Mouse (Mus musculus) common myeloid progenitor, adult 5-6 weeks (primary cell): ENCODE measurements around the gene Tspan2. TPM values are rescaled to one million over a fixed set of nuclear protein-coding genes. Genes with fewer than 3 reads are reported as not detected.

Source experiments
- ATAC-seq: replicated peaks from 2 replicates; pipeline ENCODE4 v1.8.0; 2016; ENCODE audit warnings: low read depth, mild to moderate bottlenecking, moderate TSS enrichment, inconsistent platforms; ENCODE audit not compliant: poor library complexity, severe bottlenecking
- total RNA-seq: library from RNA; stranded (forward); fragments of 200-1000, 187-1606 nt; gene quantifications from 2 replicates; pipeline ENCODE4 v1.2.3, GENCODE M21; 2017

The Tspan2 gene
- 14.6 and 21.8 TPM in 2 replicates for total RNA-seq

DNA sequence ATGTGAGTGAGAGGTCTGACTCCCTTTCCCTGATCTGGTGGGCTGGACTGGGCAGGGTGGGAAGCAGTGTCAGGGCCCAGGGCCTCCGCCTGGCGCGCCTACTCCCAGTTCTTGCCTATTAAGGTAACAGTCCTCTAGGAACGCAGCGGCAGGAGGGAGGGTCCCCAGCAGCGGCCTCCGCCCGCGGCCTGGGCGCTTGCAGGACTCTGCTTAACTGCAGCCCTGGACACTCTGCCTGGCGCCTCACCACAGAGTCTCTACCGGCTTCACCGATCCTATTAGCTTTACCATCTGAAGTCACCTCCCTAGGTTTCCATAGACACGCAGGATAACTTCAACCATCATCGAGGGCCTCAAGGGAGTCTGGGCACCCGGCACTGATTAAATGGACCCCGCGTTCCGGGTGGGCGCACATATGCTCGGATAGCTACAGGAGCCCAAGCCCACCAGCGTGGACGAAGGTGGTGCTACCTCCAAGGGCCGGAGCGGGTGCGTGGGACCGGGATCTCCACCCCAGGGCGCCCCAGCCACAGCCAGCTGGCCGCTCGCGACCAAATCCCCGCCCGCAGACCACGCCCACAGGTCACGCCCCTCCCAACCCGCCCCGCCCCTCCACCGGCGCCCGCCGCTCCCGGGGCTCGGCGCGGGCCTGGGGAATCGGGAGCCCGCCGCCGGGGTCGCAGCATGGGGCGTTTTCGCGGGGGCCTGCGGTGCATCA is at the start of gene Tspan2:
TSS of gene Tspan2 (plus strand) at position 217 of the 718 bp plus-strand sequence.
- ATAC-seq = peak; percentile 14; the same call in 1 of the 2 replicates

DNA sequence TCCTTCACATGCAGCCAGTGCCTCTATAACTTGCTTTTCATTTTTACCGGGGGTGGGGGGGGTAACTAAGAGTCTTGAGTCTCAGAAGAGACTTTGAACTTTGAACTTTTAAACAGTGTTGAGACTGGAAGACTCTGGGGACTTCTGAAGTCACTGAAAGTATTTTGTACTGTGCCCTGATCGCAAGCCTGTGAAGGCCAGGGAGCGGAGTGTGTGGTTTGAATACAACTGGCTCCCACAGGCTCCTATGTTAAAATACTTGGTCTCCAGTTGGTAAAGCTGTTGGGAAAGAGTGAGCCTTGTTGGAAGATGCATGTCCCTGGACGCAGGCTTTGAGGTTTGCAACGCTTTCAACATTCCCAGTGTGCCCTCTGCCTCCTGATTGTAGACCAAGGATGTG is 47.5 kb upstream of the Tspan2 start:
- ATAC-seq = no peak

- no peak for ATAC-seq
These were observed 46.5 kb upstream of the Tspan2 start for GRCm38 (mm10) chr3:102687852-102688251.

- ATAC-seq = peak; percentile 88
These were observed 42.4 kb upstream of the Tspan2 start for GRCm38 (mm10) chr3:102691802-102692484.

- ATAC-seq = no peak
These were observed 41.5 kb upstream of the Tspan2 start for GRCm38 (mm10) chr3:102692758-102693325.

DNA sequence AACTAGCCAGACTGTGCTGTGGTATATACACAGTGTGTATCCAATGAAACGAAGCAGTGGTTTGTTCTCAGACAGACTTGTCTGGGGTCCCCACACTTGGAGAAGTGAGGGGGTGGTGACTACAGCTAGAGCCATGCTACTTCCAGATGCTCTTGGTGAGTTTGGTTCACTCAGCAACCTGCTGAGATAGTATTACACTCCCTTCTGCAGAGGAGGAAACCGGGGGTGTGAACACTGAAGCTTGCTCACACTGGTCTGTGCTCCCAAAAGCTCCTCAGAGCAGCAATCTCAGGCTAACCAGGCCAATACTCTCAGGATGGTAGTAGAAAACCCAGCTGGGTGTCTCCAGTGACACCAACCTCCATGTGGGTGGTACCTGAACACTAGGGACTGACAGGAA is 36.2 kb upstream of the Tspan2 start:
- ATAC-seq = no peak

DNA sequence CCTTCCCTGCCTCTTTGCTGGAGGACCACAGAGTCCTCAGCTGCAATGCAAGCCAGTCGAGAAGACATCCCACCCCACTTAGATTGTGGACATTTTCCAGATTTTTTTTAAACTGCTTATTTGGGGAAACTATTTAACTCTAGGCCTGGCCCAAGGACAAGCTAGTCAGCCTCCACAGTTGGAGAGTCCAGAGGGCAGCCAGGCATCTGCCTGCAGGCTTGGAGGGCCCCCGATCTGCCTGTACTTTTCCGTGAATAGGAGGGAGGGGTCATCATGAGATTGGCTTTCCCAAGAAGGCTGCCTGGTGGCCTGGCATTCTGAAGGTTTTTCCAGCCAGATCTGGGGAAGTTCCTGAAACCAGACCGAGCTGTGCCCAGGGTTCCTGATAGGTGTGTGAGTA is 33.0 kb upstream of the Tspan2 start:
- no peak for ATAC-seq

DNA sequence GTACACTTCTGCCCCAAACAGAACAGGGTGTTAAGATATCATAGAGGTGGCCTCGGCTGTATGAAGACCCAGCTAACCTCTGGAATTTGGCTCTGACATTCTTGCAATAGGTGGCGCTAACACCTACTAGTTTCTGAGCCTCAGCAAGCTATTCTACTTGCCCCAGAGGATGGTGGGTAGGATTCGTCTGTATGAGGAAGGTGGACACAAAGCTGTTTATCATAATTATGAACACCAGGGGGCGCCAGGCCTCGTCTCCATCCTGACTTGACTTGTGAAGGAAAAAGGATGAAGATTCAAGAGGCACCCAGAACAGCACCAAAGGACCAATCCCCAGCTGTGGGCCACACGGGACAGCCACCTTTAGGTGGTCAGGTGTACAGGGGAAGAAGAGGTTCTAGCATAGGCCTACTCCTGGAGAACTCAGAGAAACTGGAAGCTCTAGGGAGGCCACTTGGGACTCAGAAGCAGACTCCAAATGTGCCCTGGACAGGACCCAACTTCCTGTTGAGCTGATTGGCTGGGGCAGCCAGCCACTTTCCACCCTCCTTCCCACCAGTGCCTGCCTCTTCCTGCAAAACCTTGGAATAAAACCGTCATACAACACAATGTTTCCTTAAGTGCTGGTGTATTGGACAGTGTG is 32.3 kb upstream of the Tspan2 start:
- peak; percentile 98 for ATAC-seq

- no peak for ATAC-seq
These were observed 30.3 kb upstream of the Tspan2 start for GRCm38 (mm10) chr3:102704001-102704401.

DNA sequence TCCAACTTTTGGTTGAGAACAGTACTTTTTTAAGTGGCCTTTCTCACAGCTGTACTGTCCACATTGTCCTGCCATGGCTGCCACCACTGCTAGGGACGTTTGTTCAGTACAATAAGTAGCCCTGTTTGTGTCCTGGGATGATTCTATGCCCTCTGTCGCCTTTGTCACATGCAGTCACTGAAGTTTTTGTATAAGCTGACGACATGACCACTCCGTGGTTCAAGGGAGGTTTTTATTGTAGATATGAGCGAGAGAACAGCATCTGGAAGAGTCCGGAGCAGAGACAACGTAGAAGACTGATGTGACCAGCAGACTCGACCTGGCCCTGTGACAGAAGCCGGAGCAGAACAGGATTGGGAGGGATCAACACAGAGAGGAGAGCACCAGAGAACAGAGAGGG is 25.7 kb upstream of the Tspan2 start:
- no peak for ATAC-seq

DNA sequence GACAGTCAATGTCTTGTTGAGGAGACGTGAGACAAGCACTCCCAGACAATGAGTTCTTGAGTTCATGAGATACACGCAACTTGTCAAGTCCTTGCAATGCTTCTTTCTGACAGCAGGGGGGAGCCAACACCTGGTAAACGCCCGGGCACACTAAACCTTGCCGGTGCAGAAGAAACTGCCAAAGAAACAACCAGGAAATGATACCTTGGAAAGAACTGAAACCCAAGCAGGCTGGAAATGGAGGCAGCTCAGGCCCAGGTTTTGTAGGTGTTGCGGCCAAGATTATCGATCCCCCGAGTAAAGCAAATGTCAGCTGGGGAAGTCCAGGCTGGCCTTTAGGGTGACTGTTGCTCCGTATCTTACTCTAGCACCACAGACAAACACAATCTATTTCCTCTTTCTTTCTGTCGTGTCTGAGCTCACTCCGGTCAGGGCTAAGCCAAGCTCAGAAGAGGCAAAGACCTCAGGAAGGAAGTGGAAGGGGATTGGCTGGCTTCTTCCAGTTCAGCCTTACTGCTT is 19.2 kb upstream of the Tspan2 start:
- ATAC-seq = peak; percentile 93

GRCm38 (mm10) chr3:102715839-102716238 is 18.5 kb upstream of the Tspan2 start:
- ATAC-seq = peak; percentile 30

GRCm38 (mm10) chr3:102717586-102718285 is 16.6 kb upstream of the Tspan2 start:
- ATAC-seq = no peak

DNA sequence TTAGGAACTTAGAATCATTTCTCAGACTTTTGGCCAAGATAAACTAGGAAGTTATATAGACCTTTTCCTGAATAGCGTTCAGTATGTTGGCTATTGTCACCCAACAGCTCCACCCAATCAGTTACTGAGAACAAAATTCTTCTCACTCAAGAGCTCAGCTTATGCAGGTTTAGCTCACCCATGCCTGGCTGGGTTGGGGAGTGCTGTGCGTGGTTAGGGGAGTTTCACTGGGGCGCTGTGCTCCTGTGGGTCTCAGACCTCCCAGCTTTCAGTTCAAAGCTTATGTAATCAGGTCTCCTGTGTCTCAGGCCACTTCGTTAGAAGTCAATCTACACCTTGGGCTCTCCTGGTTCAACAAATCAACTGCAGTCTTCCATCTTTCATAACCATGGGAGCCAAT is 11.2 kb upstream of the Tspan2 start:
- ATAC-seq = no peak

DNA sequence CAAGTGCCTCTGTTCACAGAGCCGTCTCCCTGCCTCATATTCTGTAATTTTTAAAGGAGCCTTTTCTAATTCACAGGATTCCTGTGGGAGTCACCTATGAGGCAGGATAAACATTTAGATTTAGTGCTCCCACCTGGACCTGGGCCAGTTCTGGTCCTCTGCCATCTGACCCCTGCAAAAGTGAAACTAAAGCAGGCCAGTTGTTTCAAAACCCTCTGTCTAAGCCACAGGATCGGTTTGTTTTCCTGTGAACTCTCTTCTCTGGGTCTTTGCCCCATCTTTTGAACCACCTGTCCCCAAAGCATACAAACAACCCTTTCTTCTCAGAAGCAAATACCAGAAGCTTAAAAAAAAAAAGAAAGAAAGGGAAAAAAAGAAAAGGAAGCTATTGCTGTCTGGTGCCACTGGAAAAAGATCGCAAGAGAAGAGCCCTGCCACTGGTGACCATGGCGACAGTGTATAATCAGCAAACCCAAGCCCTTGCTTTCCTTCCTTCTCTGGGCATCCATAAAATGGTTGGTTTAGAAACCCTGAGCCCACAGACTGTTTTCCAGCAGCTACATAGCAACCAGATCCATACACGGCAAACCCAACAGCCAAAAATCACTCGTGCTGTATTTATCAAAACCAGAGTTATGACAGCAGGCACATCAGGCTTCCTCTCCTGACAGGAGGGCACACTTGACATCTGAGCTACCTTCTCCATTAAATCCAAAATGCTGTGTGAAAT is 10.3 kb upstream of the Tspan2 start:
- ATAC-seq = peak; percentile 87

- ATAC-seq = peak; percentile 53
These were observed 9.4 kb upstream of the Tspan2 start for GRCm38 (mm10) chr3:102724798-102725459.

GRCm38 (mm10) chr3:102729416-102729815 is 4.9 kb upstream of the Tspan2 start:
- no peak for ATAC-seq

- ATAC-seq = no peak
These were observed 3.2 kb upstream of the Tspan2 start for GRCm38 (mm10) chr3:102731112-102731511.

- peak; percentile 56 for ATAC-seq
These were observed 1.7 kb upstream of the Tspan2 start for GRCm38 (mm10) chr3:102732619-102733018.
